Mouse (Mus musculus) hindbrain, embryonic 11.5 days (tissue): ENCODE results near the gene Adam19. TPM values are rescaled to one million over a fixed set of nuclear protein-coding genes. Genes with fewer than 3 reads are reported as not detected.

Source experiments
- ATAC-seq: fragments of 200-750 bp; cut with Nextera tagmentation; 2 replicates; pipeline ENCODE4 v1.8.0; 2017; ENCODE audit warnings: mild to moderate bottlenecking, moderate TSS enrichment, moderate library complexity; ENCODE audit not compliant: low FRiP score
- DNase-seq: peaks from one replicate; pipeline ENCODE4 v3.0.0-alpha.2; 2015; ENCODE audit warnings: low spot score
- H3K27ac ChIP-seq: fragments of 300-500 bp; sonication (generic); 2 replicates; pipeline ENCODE4 v1.5.1; 2014; ENCODE audit warnings: mild to moderate bottlenecking, low read depth, low read length
- H3K27me3 ChIP-seq: fragments of 300-500 bp; sonication (generic); 2 replicates; pipeline ENCODE4 v1.6.1; 2014; ENCODE audit warnings: mild to moderate bottlenecking, low read length, moderate library complexity, mixed read lengths; ENCODE audit not compliant: control insufficient read depth, insufficient read depth
- H3K36me3 ChIP-seq: fragments of 300-500 bp; sonication (generic); 2 replicates; pipeline ENCODE4 v1.6.1; 2014; ENCODE audit warnings: mild to moderate bottlenecking, low read length, moderate library complexity, mixed read lengths; ENCODE audit not compliant: control insufficient read depth, insufficient read depth
- H3K4me1 ChIP-seq: fragments of 300-500 bp; sonication (generic); replicated peaks from 2 replicates; pipeline ENCODE4 v1.6.1; 2014; ENCODE audit warnings: low read length, mixed read lengths; ENCODE audit not compliant: control insufficient read depth, insufficient read depth
- H3K4me2 ChIP-seq: fragments of 300-500 bp; sonication (generic); replicated peaks from 2 replicates; pipeline ENCODE4 v1.6.1; 2014; ENCODE audit warnings: mild to moderate bottlenecking, low read depth, low read length
- H3K4me3 ChIP-seq: fragments of 300-500 bp; sonication (generic); 2 replicates; pipeline ENCODE4 v1.5.1; 2014; ENCODE audit warnings: low read depth, low read length
- H3K9ac ChIP-seq: fragments of 300-500 bp; sonication (generic); 2 replicates; pipeline ENCODE4 v1.6.1; 2014; ENCODE audit warnings: low read depth, low read length
- H3K9me3 ChIP-seq: fragments of 300-500 bp; sonication (generic); 2 replicates; pipeline ENCODE4 v1.6.1; 2016; ENCODE audit warnings: low read length; ENCODE audit not compliant: control insufficient read depth
- whole genome bisulfite sequencing: fragments of 180-500 bp; shearing (Covaris S2); extraction: QIAGEN DNeasy Blood & Tissue Kit; methylation state at CpG from one replicate; pipeline ENCODE4 v1.1.7; 2014; 5-methylcytosine and 5-hydroxymethylcytosine counted together
- polyA plus RNA-seq: library from polyadenylated mRNA; unstranded; fragments of >200 nt; fragmentation: Nextera tagmentation; extraction: Ambion mirVana; gene quantifications from 2 replicates; pipeline ENCODE4 v1.2.1, GENCODE M21; 2014

The Adam19 gene
- polyA plus RNA-seq, 1 experiment from 2014 or later, result 9.4 TPM

GRCm38 (mm10) chr11:46116510-46116909 lies 60.7 kb downstream of the Adam19 start:
- no peak for ATAC-seq
- H3K4me1 ChIP-seq, result no peaks in the 10 kb centered on the region
- WGBS, result 93% methylated on average over 2 of the region's 2 CpGs
- H3K4me2 ChIP-seq, result no peak overlapping the region
- H3K27me3 ChIP-seq, result no peaks in the 10 kb centered on the region
- no peaks in the 10 kb centered on the region for H3K36me3 ChIP-seq
- no peak overlapping the region for H3K27ac ChIP-seq
- no peaks in the 10 kb centered on the region for H3K9me3 ChIP-seq
- H3K4me3 ChIP-seq, result no peak overlapping the region
- no peak overlapping the region for H3K9ac ChIP-seq
- no peak for DNase-seq

DNA sequence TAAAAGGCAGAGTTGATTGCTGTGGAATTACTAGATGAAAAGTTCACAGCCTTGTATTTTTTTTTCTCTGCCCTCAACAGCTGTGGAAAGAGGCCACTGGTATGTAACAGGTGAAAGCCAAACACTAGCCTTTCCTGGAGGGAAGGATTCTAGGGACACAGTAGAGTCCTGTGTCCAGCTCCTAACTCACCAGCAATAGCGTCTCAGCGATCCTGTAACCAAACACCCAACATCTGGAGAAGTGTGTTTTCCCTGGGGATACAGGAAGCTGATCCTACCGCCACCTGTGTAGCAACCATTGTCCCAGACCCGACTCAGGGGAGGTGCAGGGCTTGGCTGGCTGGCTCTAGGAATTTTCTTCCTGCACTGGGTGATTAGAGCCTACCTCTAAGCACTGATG lies 63.8 kb downstream of the Adam19 start:
- H3K4me3 ChIP-seq, result no peak overlapping the region
- no peaks in the 10 kb centered on the region for H3K27me3 ChIP-seq
- H3K9me3 ChIP-seq, result no peaks in the 10 kb centered on the region
- 36% methylated on average over 4 of the region's 4 CpGs for WGBS
- DNase-seq, result no peak
- no peak overlapping the region for H3K4me2 ChIP-seq
- H3K36me3 ChIP-seq, result no peaks in the 10 kb centered on the region
- no peaks in the 10 kb centered on the region for H3K4me1 ChIP-seq
- no peak overlapping the region for H3K9ac ChIP-seq
- no peak for ATAC-seq
- no peak overlapping the region for H3K27ac ChIP-seq

- Histone ChIP-seq H3K27me3 (no peaks in the 10 kb centered on the region), H3K9me3 (no peaks in the 10 kb centered on the region), H3K4me3 (no peak overlapping the region), H3K36me3 (no peaks in the 10 kb centered on the region), H3K4me1 (no peaks in the 10 kb centered on the region), H3K27ac (no peak overlapping the region), H3K9ac (no peak overlapping the region), H3K4me2 (no peak overlapping the region)
- WGBS, result 87% methylated on average over 10 of the region's 10 CpGs
- ATAC-seq (no peak), DNase-seq (no peak)
These were observed 64.3 kb downstream of the Adam19 start for GRCm38 (mm10) chr11:46120084-46120483.

- Histone ChIP-seq H3K4me2 (no peak overlapping the region), H3K36me3 (no peaks in the 10 kb centered on the region), H3K9ac (no peak overlapping the region), H3K4me3 (no peak overlapping the region), H3K27me3 (no peaks in the 10 kb centered on the region), H3K9me3 (no peaks in the 10 kb centered on the region), H3K27ac (no peak overlapping the region), H3K4me1 (no peaks in the 10 kb centered on the region)
- ATAC-seq, result no peak
- WGBS, result 94% methylated on average over 4 of the region's 4 CpGs
- no peak for DNase-seq
These were observed 65.9 kb downstream of the Adam19 start for GRCm38 (mm10) chr11:46121666-46122065.

- no peaks in the 10 kb centered on the region for H3K9me3 ChIP-seq
- DNase-seq (no peak), ATAC-seq (no peak)
- 88% methylated on average over 4 of the region's 4 CpGs for WGBS
- H3K27me3 ChIP-seq, result no peaks in the 10 kb centered on the region
- no peaks in the 10 kb centered on the region for H3K4me1 ChIP-seq
- no peak overlapping the region for H3K27ac ChIP-seq
- no peaks in the 10 kb centered on the region for H3K36me3 ChIP-seq
- no peak overlapping the region for H3K4me2 ChIP-seq
- H3K4me3 ChIP-seq, result no peak overlapping the region
- no peak overlapping the region for H3K9ac ChIP-seq
These were observed 67.1 kb downstream of the Adam19 start for GRCm38 (mm10) chr11:46122875-46123274.

- H3K4me2 ChIP-seq, result no peak overlapping the region
- H3K36me3 ChIP-seq, result no peaks in the 10 kb centered on the region
- H3K27me3 ChIP-seq, result no peaks in the 10 kb centered on the region
- 92% methylated on average over 8 of the region's 8 CpGs for WGBS
- H3K9me3 ChIP-seq, result no peaks in the 10 kb centered on the region
- no peaks in the 10 kb centered on the region for H3K4me1 ChIP-seq
- H3K4me3 ChIP-seq, result no peak overlapping the region
- ATAC-seq, result no peak
- H3K27ac ChIP-seq, result no peak overlapping the region
- H3K9ac ChIP-seq, result no peak overlapping the region
- no peak for DNase-seq
These were observed 67.6 kb downstream of the Adam19 start for GRCm38 (mm10) chr11:46123328-46123866.

DNA sequence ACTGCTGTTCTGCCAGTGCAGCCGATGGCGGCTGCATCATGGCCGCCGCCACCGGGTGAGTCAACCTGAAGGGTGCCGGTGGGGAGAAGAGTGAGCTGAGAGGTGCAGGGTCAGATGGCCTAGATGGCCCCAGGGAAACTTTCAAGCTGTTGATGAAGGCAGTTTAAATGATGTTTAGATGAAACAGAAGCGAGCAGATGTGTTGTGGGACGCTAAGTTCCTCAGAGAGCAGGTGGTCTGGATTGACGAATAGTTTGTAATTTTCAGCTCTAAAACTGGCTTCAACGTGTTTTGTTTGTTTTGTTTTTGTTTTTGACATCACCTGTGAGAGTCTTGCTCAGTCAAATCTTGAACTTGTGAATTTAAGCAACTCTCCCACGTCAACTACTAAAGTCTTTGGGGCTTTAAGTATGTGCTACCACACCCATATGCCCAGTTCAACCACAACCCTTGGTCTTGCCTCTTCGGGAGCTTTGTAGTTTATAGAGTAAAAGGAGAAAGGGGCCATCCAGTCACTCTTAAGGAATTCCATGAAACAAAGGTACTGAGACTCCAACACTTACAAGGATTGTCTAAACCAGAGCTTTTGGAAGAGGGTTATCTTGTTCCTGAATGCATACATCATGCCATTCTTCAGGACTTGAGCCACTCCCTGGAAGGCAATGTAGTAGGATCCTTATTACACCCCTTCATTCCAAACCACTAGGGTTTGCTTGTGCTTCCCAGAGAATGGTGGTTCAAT lies 69.5 kb downstream of the Adam19 start:
- Histone ChIP-seq H3K27me3 (no peaks in the 10 kb centered on the region), H3K9ac (no peak overlapping the region), H3K4me2 (no peak overlapping the region), H3K36me3 (no peaks in the 10 kb centered on the region), H3K4me1 (no peaks in the 10 kb centered on the region), H3K9me3 (no peaks in the 10 kb centered on the region), H3K27ac (no peak overlapping the region), H3K4me3 (no peak overlapping the region)
- DNase-seq (no peak), ATAC-seq (no peak)
- 93% methylated on average over 12 of the region's 12 CpGs for WGBS

GRCm38 (mm10) chr11:46125835-46126229 lies 70.0 kb downstream of the Adam19 start:
- ATAC-seq, result no peak
- WGBS, result 94% methylated on average over 7 of the region's 7 CpGs

DNA sequence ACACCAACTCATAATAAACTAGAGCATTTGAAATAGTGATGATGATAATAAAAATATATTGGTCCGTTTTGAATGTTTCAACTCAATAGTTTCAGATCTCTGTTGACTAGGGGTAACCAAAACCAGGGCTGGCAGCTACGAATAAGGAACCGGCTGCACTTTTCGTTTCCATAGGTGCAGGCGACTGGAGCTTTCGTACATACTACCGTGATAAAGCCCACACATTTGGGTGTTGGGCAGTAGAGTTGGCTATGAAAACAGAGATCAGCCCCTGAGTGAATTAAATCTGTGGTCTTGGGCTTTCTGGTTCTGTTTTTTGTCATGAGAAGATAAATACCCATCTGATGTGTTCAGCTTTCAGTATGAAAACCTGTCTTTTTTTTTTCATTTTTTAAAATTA lies 70.5 kb downstream of the Adam19 start:
- no peak for DNase-seq
- no peak for ATAC-seq
- Histone ChIP-seq H3K4me3 (no peak overlapping the region), H3K9ac (no peak overlapping the region), H3K4me1 (no peaks in the 10 kb centered on the region), H3K9me3 (no peaks in the 10 kb centered on the region), H3K27me3 (no peaks in the 10 kb centered on the region), H3K4me2 (no peak overlapping the region), H3K27ac (no peak overlapping the region), H3K36me3 (no peaks in the 10 kb centered on the region)
- 92% methylated on average over 7 of the region's 7 CpGs for WGBS

More at GRCm38 (mm10) chr11:46125835-46126229, 70.0 kb downstream of the Adam19 start:
- Histone ChIP-seq H3K9me3 (no peaks in the 10 kb centered on the region), H3K9ac (no peak overlapping the region), H3K27ac (no peak overlapping the region), H3K36me3 (no peaks in the 10 kb centered on the region), H3K4me3 (no peak overlapping the region), H3K27me3 (no peaks in the 10 kb centered on the region), H3K4me2 (no peak overlapping the region), H3K4me1 (no peaks in the 10 kb centered on the region)
- DNase-seq, result no peak
